Comparison of ENCODE assay signal across 12 mouse cellular contexts in the genomic region with DNA sequence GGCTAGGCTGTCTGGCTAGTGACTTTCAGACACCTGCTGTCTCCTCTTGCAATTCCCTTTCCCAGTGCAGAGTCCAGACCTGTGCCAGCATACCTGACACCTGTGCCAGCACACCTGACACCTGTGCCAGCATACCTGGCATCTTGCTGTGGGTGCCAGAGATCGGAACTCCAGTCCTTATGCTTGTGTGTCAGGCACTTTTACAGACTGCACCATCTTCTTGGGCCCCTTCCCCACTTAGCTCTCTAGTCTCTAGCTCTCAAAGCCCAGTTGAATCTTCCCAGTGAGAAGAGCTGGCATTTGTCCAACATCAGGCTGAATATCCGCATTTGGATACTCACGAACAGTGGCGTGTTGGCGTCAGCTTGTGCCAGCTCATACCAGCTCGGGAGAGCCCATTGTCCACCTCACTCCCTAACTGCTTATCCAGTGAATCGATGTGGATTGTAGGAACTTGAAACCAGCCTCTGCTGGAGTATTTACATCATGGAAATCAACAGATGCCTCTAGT. TPM values are rescaled to one million over a fixed set of nuclear protein-coding genes. Genes with fewer than 3 reads are reported as not detected.
DNase-seq lines count a peak whose midpoint lies in the region; ATAC-seq and TF ChIP-seq lines count a peak whose summit lies in the region.
"Had no signal": no experiment of that assay in that cellular context is flagged by ENCODE, and none has a peak within 500 bp of the region (broad histone marks: within the 10 kb centered on the region; RNA-seq: fewer than 3 reads in every experiment).

No protein-coding gene starts in this region.

- H3K4me2 ChIP-seq in forebrain, embryonic 11.5 days (ENCODE audit: low read depth, low read length, severe bottlenecking), result no peak overlapping the region
- H3K4me2 ChIP-seq: liver, embryonic 12.5 days had no signal

- no peak overlapping the region for H3K27ac ChIP-seq in forebrain, embryonic 11.5 days (ENCODE audit: low read depth, low read length)
- no peak overlapping the region for H3K27ac ChIP-seq in forebrain, embryonic 10.5 days
- H3K27ac ChIP-seq in cerebellum, adult 2 months (ENCODE audit: insufficient read depth, low read length), result no peak overlapping the region
- H3K27ac ChIP-seq: liver, embryonic 12.5 days had no signal

- 78% methylated on average over 7 of the region's 7 CpGs for WGBS in forebrain, embryonic 11.5 days
- WGBS in forebrain, embryonic 10.5 days, result 86% methylated on average over 7 of the region's 7 CpGs
- WGBS in cerebellum, adult 2 months, result 5% methylated on average over 7 of the region's 7 CpGs

- no peak for TF ChIP-seq POLR2A in cerebellum, adult 2 months (IDR thresholded peaks at IDR 0.05; ENCODE audit: borderline replicate concordance, insufficient read depth, low read length)

- no peak overlapping the region for H3K9ac ChIP-seq in forebrain, embryonic 11.5 days (ENCODE audit: low read length)
- H3K9ac ChIP-seq: liver, embryonic 12.5 days had no signal

- no peaks in the 10 kb centered on the region for H3K36me3 ChIP-seq in forebrain, embryonic 11.5 days (ENCODE audit: control insufficient read depth, insufficient read depth, low read length)
- no peaks in the 10 kb centered on the region for H3K36me3 ChIP-seq in forebrain, embryonic 10.5 days (replicated peaks)
- H3K36me3 ChIP-seq: liver, embryonic 12.5 days had no signal

- H3K4me3 ChIP-seq in forebrain, embryonic 11.5 days (ENCODE audit: low read depth, low read length), result no peak overlapping the region
- no peak overlapping the region for H3K4me3 ChIP-seq in forebrain, embryonic 10.5 days
- no peak overlapping the region for H3K4me3 ChIP-seq in cerebellum, adult 2 months (replicated peaks; ENCODE audit: insufficient read depth, low read depth, low read length)
- H3K4me3 ChIP-seq: liver, embryonic 12.5 days had no signal

- no peak for TF ChIP-seq CTCF in cerebellum, adult 2 months (IDR thresholded peaks at IDR 0.05; ENCODE audit: borderline replicate concordance, insufficient read depth, low read depth, low read length)

- no peaks in the 10 kb centered on the region for H3K27me3 ChIP-seq in forebrain, embryonic 11.5 days (ENCODE audit: control insufficient read depth, insufficient read depth, low read length)
- H3K27me3 ChIP-seq in forebrain, embryonic 10.5 days (ENCODE audit: poor library complexity, severe bottlenecking), result no peaks in the 10 kb centered on the region
- no peaks in the 10 kb centered on the region for H3K27me3 ChIP-seq in cerebellum, adult 2 months (ENCODE audit: control insufficient read depth, insufficient read depth, low read length)

- no peaks in the 10 kb centered on the region for H3K9me3 ChIP-seq in forebrain, embryonic 11.5 days (ENCODE audit: control insufficient read depth, low read length)
- H3K9me3 ChIP-seq in forebrain, embryonic 10.5 days, result no peaks in the 10 kb centered on the region
- H3K9me3 ChIP-seq: liver, embryonic 12.5 days had no signal

- peak; percentile 39 for DNase-seq in forebrain, embryonic 11.5 days (ENCODE audit: low spot score)
- DNase-seq in forebrain, embryonic 10.5 days (ENCODE audit: extremely low spot score, low spot score), result no peak
- DNase-seq in layer of hippocampus, adult 9-11 months, result peak; percentile 69
- no peak for DNase-seq in layer of hippocampus, adult 18-20 months (ENCODE audit: low spot score in 2 of 2)
- peak; percentile 35 for DNase-seq in 3134 (ENCODE audit: extremely low read depth, insufficient read length, low spot score)
- DNase-seq in cerebellum, adult 2 months, result peak; percentile 83 to 86
- DNase-seq in thymus, postnatal 36 days, result no peak
- DNase-seq in spleen, postnatal 14 days (ENCODE audit: low spot score in 2 of 2), result no peak
- DNase-seq: thymus, adult 18-20 months had no signal

- no peak for ATAC-seq in forebrain, embryonic 11.5 days (replicated peaks; ENCODE audit: low FRiP score)
- ATAC-seq: liver, embryonic 12.5 days had no signal

- H3K4me1 ChIP-seq in forebrain, embryonic 11.5 days (replicated peaks; ENCODE audit: control insufficient read depth, insufficient read depth, low read length), result no peaks in the 10 kb centered on the region
- H3K4me1 ChIP-seq in forebrain, embryonic 10.5 days, result peaks cover 9% of the 10 kb centered on the region; the same call in 1 of the 2 replicates
- peaks cover 29% of the 10 kb centered on the region for H3K4me1 ChIP-seq in cerebellum, adult 2 months (ENCODE audit: control insufficient read depth, insufficient read depth, low read length)
- H3K4me1 ChIP-seq: liver, embryonic 12.5 days had no signal

RNA-seq across cellular contexts. Expression of a gene that starts 6.0 kb away (rescaled TPM):
- 410 and 508 TPM in 2 replicates for polyA plus RNA-seq in forebrain, embryonic 11.5 days (2014; fragmentation: Nextera tagmentation; extraction: Ambion mirVana)
- polyA plus RNA-seq in forebrain, embryonic 10.5 days (2016; fragmentation: Nextera tagmentation; extraction: Ambion mirVana), result 287 and 288 TPM in 2 replicates
- total RNA-seq in layer of hippocampus, adult 18-20 months (2021), result 100 to 1,000 TPM; 573 to 580 TPM
- 410 and 442 TPM in 2 replicates for polyA plus RNA-seq in cerebellum, adult 2 months (2012; rRNA removed)

RNA-seq across cellular contexts. Expression of a gene that starts 6.3 kb away (rescaled TPM):
- 0.40 and 0.84 TPM in 2 replicates for polyA plus RNA-seq in forebrain, embryonic 11.5 days (2014; fragmentation: Nextera tagmentation; extraction: Ambion mirVana)
- 2.9 and 4.8 TPM in 2 replicates for polyA plus RNA-seq in forebrain, embryonic 10.5 days (2016; fragmentation: Nextera tagmentation; extraction: Ambion mirVana)
- total RNA-seq in layer of hippocampus, adult 18-20 months (2021), result not detected
- not detected in 2 replicates for polyA plus RNA-seq in cerebellum, adult 2 months (2012; rRNA removed)
- total RNA-seq: common myeloid progenitor, adult 5-6 weeks had no signal
- polyA plus RNA-seq: frontal cortex, adult 2 months had no signal

RNA-seq across cellular contexts. Expression of a gene that starts 14.0 kb away (rescaled TPM):
- polyA plus RNA-seq in forebrain, embryonic 11.5 days (2014; fragmentation: Nextera tagmentation; extraction: Ambion mirVana), result 20.5 and 22.8 TPM in 2 replicates
- 2.0 and 4.8 TPM in 2 replicates for polyA plus RNA-seq in forebrain, embryonic 10.5 days (2016; fragmentation: Nextera tagmentation; extraction: Ambion mirVana)
- 100 to 1,000 TPM; 118 to 136 TPM for total RNA-seq in layer of hippocampus, adult 18-20 months (2021)
- polyA plus RNA-seq in cerebellum, adult 2 months (2012; rRNA removed), result 125 and 135 TPM in 2 replicates
- total RNA-seq: common myeloid progenitor, adult 5-6 weeks had no signal
- polyA plus RNA-seq: liver, embryonic 12.5 days had no signal

RNA-seq across cellular contexts. Expression of a gene that starts 21.0 kb away (rescaled TPM):
- polyA plus RNA-seq in forebrain, embryonic 11.5 days (2014; fragmentation: Nextera tagmentation; extraction: Ambion mirVana), result 14.0 and 14.9 TPM in 2 replicates
- polyA plus RNA-seq in forebrain, embryonic 10.5 days (2016; fragmentation: Nextera tagmentation; extraction: Ambion mirVana), result 13.5 and 14.0 TPM in 2 replicates
- total RNA-seq in layer of hippocampus, adult 18-20 months (2021), result 10 to 100 TPM; 64.1 to 65.4 TPM
- polyA plus RNA-seq in cerebellum, adult 2 months (2012; rRNA removed), result 59.8 and 61.2 TPM in 2 replicates

RNA-seq across cellular contexts. Expression of a gene that starts 30.3 kb away (rescaled TPM):
- polyA plus RNA-seq in forebrain, embryonic 11.5 days (2014; fragmentation: Nextera tagmentation; extraction: Ambion mirVana), result 1.2 and 2.1 TPM in 2 replicates
- 1.3 and 2.5 TPM in 2 replicates for polyA plus RNA-seq in forebrain, embryonic 10.5 days (2016; fragmentation: Nextera tagmentation; extraction: Ambion mirVana)
- 10 to 100 TPM; 14.6 to 15.2 TPM for total RNA-seq in layer of hippocampus, adult 18-20 months (2021)
- polyA plus RNA-seq in cerebellum, adult 2 months (2012; rRNA removed), result 6.7 and 6.8 TPM in 2 replicates

Comparison
In these comparisons a context has a peak if more than half of its experiments do, and no peak if none do; other contexts are left out.
1. DNase-seq: peak in forebrain, embryonic 11.5 days (single experiment), layer of hippocampus, adult 9-11 months (single experiment), 3134 (single experiment) and cerebellum, adult 2 months (2 of 2); none in forebrain, embryonic 10.5 days (single experiment), layer of hippocampus, adult 18-20 months (0 of 2), thymus, postnatal 36 days (0 of 2) and spleen, postnatal 14 days (0 of 2).